Mouse (Mus musculus) midbrain, embryonic 15.5 days (tissue): ENCODE data around the gene Msln. TPM values are rescaled to one million over a fixed set of nuclear protein-coding genes. Genes with fewer than 3 reads are reported as not detected.

Experiments
- ATAC-seq: fragments of 200-750 bp; cut with Nextera tagmentation; replicated peaks from 2 replicates; pipeline ENCODE4 v1.8.0; 2017; ENCODE audit warnings: moderate TSS enrichment
- H3K27ac ChIP-seq: fragments of 300-500 bp; sonication (generic); 2 replicates; pipeline ENCODE4 v1.5.1; 2015; ENCODE audit warnings: mild to moderate bottlenecking, inconsistent platforms
- H3K27me3 ChIP-seq: fragments of 300-500 bp; sonication (generic); replicated peaks from 2 replicates; pipeline ENCODE4 v1.6.1; 2015; ENCODE audit warnings: inconsistent platforms
- H3K36me3 ChIP-seq: fragments of 300-500 bp; sonication (generic); replicated peaks from 2 replicates; pipeline ENCODE4 v1.6.1; 2015; ENCODE audit warnings: inconsistent platforms
- H3K4me1 ChIP-seq: fragments of 300-500 bp; sonication (generic); 2 replicates; pipeline ENCODE4 v1.6.1; 2015; ENCODE audit warnings: inconsistent platforms
- H3K4me2 ChIP-seq: fragments of 300-500 bp; sonication (generic); 2 replicates; pipeline ENCODE4 v1.6.1; 2015; ENCODE audit warnings: inconsistent platforms, mild to moderate bottlenecking, moderate library complexity
- H3K4me3 ChIP-seq: fragments of 300-500 bp; sonication (generic); 2 replicates; pipeline ENCODE4 v1.5.1; 2015; ENCODE audit warnings: mild to moderate bottlenecking, inconsistent platforms
- H3K9ac ChIP-seq: fragments of 300-500 bp; sonication (generic); 2 replicates; pipeline ENCODE4 v1.6.1; 2015; ENCODE audit warnings: mild to moderate bottlenecking, inconsistent platforms
- H3K9me3 ChIP-seq: fragments of 300-500 bp; sonication (generic); 2 replicates; pipeline ENCODE4 v1.6.1; 2016; ENCODE audit warnings: inconsistent platforms
- WGBS: fragments of 180-500 bp; shearing (Covaris S2); methylation state at CpG from one replicate; pipeline ENCODE4 v1.1.7; 2015; ENCODE audit warnings: mixed read lengths; 5-methylcytosine and 5-hydroxymethylcytosine counted together
- polyA plus RNA-seq: library from polyadenylated mRNA; unstranded; fragments of >200 nt; fragmentation: Nextera tagmentation; extraction: Ambion mirVana; gene quantifications from 2 replicates; pipeline ENCODE4 v1.2.1, GENCODE M21; 2015

Msln gene
- polyA plus RNA-seq, 1 experiment from 2014 or later, result 0.43 TPM

- no peak overlapping the region for H3K27ac ChIP-seq
- no peak overlapping the region for H3K9ac ChIP-seq
- H3K9me3 ChIP-seq, result no peaks in the 10 kb centered on the region
- no peaks in the 10 kb centered on the region for H3K4me1 ChIP-seq
- H3K4me2 ChIP-seq, result no peak overlapping the region
- 37% methylated on average over 3 of the region's 3 CpGs for WGBS
- ATAC-seq, result no peak
- no peaks in the 10 kb centered on the region for H3K36me3 ChIP-seq
- H3K4me3 ChIP-seq, result no peak overlapping the region
- H3K27me3 ChIP-seq, result peaks cover 3% of the 10 kb centered on the region; the same call in 1 of the 2 replicates
Observed at GRCm38 (mm10) chr17:25762591-25762990, 8.4 kb upstream of the Msln start.

GRCm38 (mm10) chr17:25761561-25761970, 7.4 kb upstream of the Msln start:
- no peaks in the 10 kb centered on the region for H3K9me3 ChIP-seq
- no peak overlapping the region for H3K27ac ChIP-seq
- no peaks in the 10 kb centered on the region for H3K4me1 ChIP-seq
- 36% methylated on average over 4 of the region's 4 CpGs for WGBS
- H3K36me3 ChIP-seq, result no peaks in the 10 kb centered on the region
- no peak overlapping the region for H3K4me3 ChIP-seq
- H3K4me2 ChIP-seq, result no peak overlapping the region
- H3K9ac ChIP-seq, result no peak overlapping the region
- no peak for ATAC-seq
- no peaks in the 10 kb centered on the region; the same call in 1 of the 2 replicates for H3K27me3 ChIP-seq

GRCm38 (mm10) chr17:25760148-25760547, 6.0 kb upstream of the Msln start:
- Histone ChIP-seq H3K4me2 (no peak overlapping the region), H3K9ac (no peak overlapping the region), H3K36me3 (no peaks in the 10 kb centered on the region), H3K9me3 (no peaks in the 10 kb centered on the region), H3K27me3 (no peaks in the 10 kb centered on the region; the same call in 1 of the 2 replicates), H3K27ac (no peak overlapping the region), H3K4me1 (no peaks in the 10 kb centered on the region), H3K4me3 (no peak overlapping the region)
- no peak for ATAC-seq
- 77% methylated on average over 8 of the region's 8 CpGs for WGBS

DNA sequence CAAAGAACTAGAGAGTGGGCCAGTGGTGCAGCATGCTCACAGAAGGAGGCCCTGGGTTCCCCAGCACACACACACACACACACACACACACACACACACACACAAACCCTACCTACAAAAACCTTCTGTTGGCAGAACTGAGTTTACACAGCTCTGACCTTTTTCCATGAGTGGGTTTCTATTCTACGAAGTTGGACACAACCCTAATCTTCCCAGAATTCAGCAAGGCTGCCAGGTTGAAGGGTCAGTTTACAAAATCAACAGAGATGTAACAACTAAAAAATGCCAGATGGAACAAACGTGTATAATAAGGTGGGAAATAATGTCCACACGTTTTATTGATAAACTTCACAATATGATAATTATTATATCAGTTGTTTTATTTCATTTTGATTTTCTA, 3.5 kb upstream of the Msln start:
- 78% methylated on average over 3 of the region's 3 CpGs for WGBS
- no peak overlapping the region for H3K4me2 ChIP-seq
- no peak overlapping the region for H3K4me3 ChIP-seq

DNA sequence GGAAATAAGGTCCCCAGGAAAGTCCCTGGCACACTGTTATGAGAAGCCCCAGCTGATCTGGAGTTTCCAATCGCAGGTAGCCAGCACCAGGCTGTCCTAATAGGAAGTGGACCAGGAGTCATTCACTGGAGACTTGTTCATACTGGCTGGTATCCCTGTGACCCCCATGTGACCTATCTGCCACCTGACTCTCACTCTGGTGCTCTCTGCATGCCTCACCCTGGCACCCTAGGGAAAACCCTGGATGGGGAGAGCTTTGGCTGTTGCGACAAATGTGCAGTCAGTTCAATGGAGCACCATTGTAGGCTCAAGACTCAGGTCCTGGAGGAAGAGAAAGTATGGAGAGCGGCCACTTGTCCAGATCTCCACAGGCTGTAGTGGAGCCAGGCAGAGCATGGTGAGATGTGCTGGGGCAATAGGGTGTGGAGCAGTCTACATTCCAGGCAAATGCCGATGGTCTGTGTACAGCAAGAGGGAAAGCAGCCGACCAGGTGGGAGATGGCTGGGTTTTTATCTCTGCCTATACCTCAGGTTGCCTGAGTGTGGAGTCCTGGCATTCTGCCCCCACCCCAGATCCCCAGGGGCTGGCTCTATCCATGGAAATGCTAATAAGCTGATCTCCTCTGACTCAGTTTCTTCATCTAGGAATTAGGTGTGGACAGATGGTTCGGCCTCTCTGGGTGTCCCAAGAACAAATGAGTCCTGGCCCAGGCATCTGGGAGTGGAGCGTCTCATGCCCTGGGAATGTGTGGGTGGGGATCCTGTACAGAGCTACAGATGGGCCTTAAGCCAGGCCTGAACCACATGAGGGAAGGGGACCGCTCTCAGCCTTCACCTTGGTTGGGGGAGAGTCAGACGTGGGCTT, 2.4 kb upstream of the Msln start:
- Histone ChIP-seq H3K4me1 (no peaks in the 10 kb centered on the region), H3K27me3 (no peaks in the 10 kb centered on the region), H3K36me3 (no peaks in the 10 kb centered on the region), H3K4me3 (no peak overlapping the region), H3K4me2 (no peak overlapping the region), H3K9me3 (no peaks in the 10 kb centered on the region), H3K9ac (no peak overlapping the region), H3K27ac (no peak overlapping the region)
- no peak for ATAC-seq
- WGBS, result 83% methylated on average over 9 of the region's 9 CpGs

More for the DNA sequence above, 3.5 kb upstream of the Msln start:
- Histone ChIP-seq H3K9me3 (no peaks in the 10 kb centered on the region), H3K27me3 (no peaks in the 10 kb centered on the region), H3K9ac (no peak overlapping the region), H3K36me3 (no peaks in the 10 kb centered on the region), H3K27ac (no peak overlapping the region), H3K4me1 (no peaks in the 10 kb centered on the region)
- no peak for ATAC-seq

GRCm38 (mm10) chr17:25755627-25756377, 1.6 kb upstream of the Msln start:
- WGBS, result 74% methylated on average over 4 of the region's 4 CpGs
- Histone ChIP-seq H3K4me1 (no peaks in the 10 kb centered on the region), H3K27ac (no peak overlapping the region), H3K4me3 (no peak overlapping the region), H3K27me3 (no peaks in the 10 kb centered on the region), H3K9ac (no peak overlapping the region), H3K4me2 (no peak overlapping the region), H3K36me3 (no peaks in the 10 kb centered on the region), H3K9me3 (no peaks in the 10 kb centered on the region)
- ATAC-seq, result no peak

- no peaks in the 10 kb centered on the region for H3K9me3 ChIP-seq
- no peaks in the 10 kb centered on the region for H3K4me1 ChIP-seq
- no peaks in the 10 kb centered on the region for H3K36me3 ChIP-seq
- WGBS, result 82% methylated on average over 4 of the region's 4 CpGs
- no peak for ATAC-seq
- no peak overlapping the region for H3K4me2 ChIP-seq
- no peak overlapping the region for H3K4me3 ChIP-seq
- no peaks in the 10 kb centered on the region for H3K27me3 ChIP-seq
- no peak overlapping the region for H3K27ac ChIP-seq
- H3K9ac ChIP-seq, result no peak overlapping the region
Observed at GRCm38 (mm10) chr17:25755086-25755485, 908 bp upstream of the Msln start.

DNA sequence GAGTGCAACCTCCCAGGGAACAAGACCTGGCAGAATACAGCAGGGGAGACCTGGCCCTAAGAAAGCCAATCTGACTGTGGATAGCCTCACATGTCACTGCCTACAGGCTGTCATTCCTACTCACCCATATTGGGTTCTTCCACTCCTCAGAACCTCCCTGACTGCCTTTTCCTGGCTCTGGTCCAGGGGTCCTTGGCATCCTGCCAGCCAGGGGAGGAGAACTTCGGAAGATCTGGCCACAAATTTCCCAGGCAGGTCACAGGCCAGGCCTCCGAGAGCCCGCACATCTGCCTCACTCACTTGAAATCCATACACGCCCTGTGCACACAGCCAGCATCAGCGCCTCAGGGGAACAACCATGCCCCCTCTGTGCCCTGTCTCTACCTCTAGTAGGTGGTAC, 2.7 kb downstream of the Msln start:
- Histone ChIP-seq H3K4me3 (no peak overlapping the region), H3K4me2 (no peak overlapping the region), H3K9ac (no peak overlapping the region), H3K9me3 (no peaks in the 10 kb centered on the region), H3K27ac (no peak overlapping the region), H3K36me3 (no peaks in the 10 kb centered on the region), H3K27me3 (no peaks in the 10 kb centered on the region), H3K4me1 (no peaks in the 10 kb centered on the region)
- no peak for ATAC-seq
- WGBS, result 46% methylated on average over 5 of the region's 5 CpGs

GRCm38 (mm10) chr17:25749314-25749713, 4.9 kb downstream of the Msln start:
- Histone ChIP-seq H3K9ac (no peak overlapping the region), H3K36me3 (no peaks in the 10 kb centered on the region), H3K4me2 (no peak overlapping the region), H3K4me3 (no peak overlapping the region), H3K4me1 (no peaks in the 10 kb centered on the region), H3K9me3 (no peaks in the 10 kb centered on the region), H3K27me3 (no peaks in the 10 kb centered on the region), H3K27ac (no peak overlapping the region)
- ATAC-seq, result no peak
- 91% methylated on average over 6 of the region's 6 CpGs for WGBS

DNA sequence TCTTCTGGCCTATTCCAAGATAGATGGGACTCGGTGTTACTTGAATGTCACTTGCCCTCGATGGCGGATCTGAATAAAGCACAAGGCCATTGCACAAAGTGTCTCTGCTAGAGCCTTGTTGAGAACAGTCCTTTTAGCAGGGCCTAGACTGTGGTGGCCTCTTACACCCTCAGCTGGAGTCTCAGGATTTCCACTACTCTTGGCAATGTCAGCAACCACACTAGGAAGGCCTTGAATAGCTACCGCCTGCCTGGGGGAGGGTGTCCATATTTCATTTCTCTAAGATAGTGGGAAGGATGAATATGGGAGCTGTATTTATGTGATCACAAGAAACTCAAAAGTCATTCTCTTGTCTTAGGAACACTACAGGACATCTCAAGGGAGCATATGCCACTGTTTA, 5.9 kb downstream of the Msln start:
- no peak overlapping the region for H3K4me3 ChIP-seq
- WGBS, result 92% methylated on average over 4 of the region's 4 CpGs
- no peaks in the 10 kb centered on the region for H3K9me3 ChIP-seq
- H3K27me3 ChIP-seq, result no peaks in the 10 kb centered on the region
- H3K27ac ChIP-seq, result no peak overlapping the region
- no peaks in the 10 kb centered on the region for H3K36me3 ChIP-seq
- H3K4me1 ChIP-seq, result no peaks in the 10 kb centered on the region
- H3K4me2 ChIP-seq, result no peak overlapping the region
- no peak overlapping the region for H3K9ac ChIP-seq
- ATAC-seq, result no peak

- H3K36me3 ChIP-seq, result no peaks in the 10 kb centered on the region
- no peaks in the 10 kb centered on the region for H3K9me3 ChIP-seq
- H3K4me2 ChIP-seq, result no peak overlapping the region
- no peak for ATAC-seq
- H3K27me3 ChIP-seq, result no peaks in the 10 kb centered on the region
- H3K27ac ChIP-seq, result no peak overlapping the region
- H3K4me3 ChIP-seq, result no peak overlapping the region
- 80% methylated on average over 10 of the region's 10 CpGs for WGBS
- no peak overlapping the region for H3K9ac ChIP-seq
- no peaks in the 10 kb centered on the region for H3K4me1 ChIP-seq
Observed at GRCm38 (mm10) chr17:25744311-25744710, 9.9 kb downstream of the Msln start.

GRCm38 (mm10) chr17:25743831-25744230, 10.3 kb downstream of the Msln start:
- no peak for ATAC-seq
- H3K27ac ChIP-seq, result no peak overlapping the region
- H3K9ac ChIP-seq, result no peak overlapping the region
- H3K4me3 ChIP-seq, result no peak overlapping the region
- no peak overlapping the region for H3K4me2 ChIP-seq
- H3K36me3 ChIP-seq, result no peaks in the 10 kb centered on the region
- no peaks in the 10 kb centered on the region for H3K4me1 ChIP-seq
- 89% methylated on average over 9 of the region's 9 CpGs for WGBS
- H3K27me3 ChIP-seq, result no peaks in the 10 kb centered on the region
- no peaks in the 10 kb centered on the region for H3K9me3 ChIP-seq
